Mouse (Mus musculus): ENCODE results near the gene Mgat1.

- TF ChIP-seq CTCF (IDR thresholded peaks at IDR 0.05; ENCODE audit: control insufficient read depth, insufficient read depth, insufficient read length), result no peak
- no peak for TF ChIP-seq MAX (IDR thresholded peaks at IDR 0.05)
These were observed 30.0 kb downstream of the Mgat1 start for GRCm38 (mm10) chr11:49273834-49274519.

Data from C2C12 (cell line).